Mouse (Mus musculus) stomach, postnatal 0 days (tissue): ENCODE results near the gene Repin1. TPM values are rescaled to one million over a fixed set of nuclear protein-coding genes. Genes with fewer than 3 reads are reported as not detected.

Experiments used
- ATAC-seq: fragments of 200-750 bp; cut with Nextera tagmentation; 2 replicates; pipeline ENCODE4 v1.8.0; 2017; ENCODE audit not compliant: low FRiP score, low TSS enrichment
- DNase-seq: peaks from one replicate; pipeline ENCODE4 v3.0.0-alpha.2; 2016; ENCODE audit warnings: low spot score
- H3K27ac ChIP-seq: fragments of 300-500 bp; sonication (generic); replicated peaks from 2 replicates; pipeline ENCODE4 v1.5.1; 2014; ENCODE audit warnings: mild to moderate bottlenecking, control low read depth
- H3K27me3 ChIP-seq: fragments of 300-500 bp; sonication (generic); 2 replicates; pipeline ENCODE4 v1.6.1; 2014; ENCODE audit warnings: low read length; ENCODE audit not compliant: control insufficient read depth, insufficient read depth
- H3K36me3 ChIP-seq: fragments of 300-500 bp; sonication (generic); 2 replicates; pipeline ENCODE4 v1.6.1; 2014; ENCODE audit warnings: low read length, mixed read lengths; ENCODE audit not compliant: control insufficient read depth, insufficient read depth
- H3K4me1 ChIP-seq: fragments of 300-500 bp; sonication (generic); replicated peaks from 2 replicates; pipeline ENCODE4 v1.6.1; 2014; ENCODE audit warnings: antibody characterized with exemption; ENCODE audit not compliant: control insufficient read depth, insufficient read depth
- H3K4me2 ChIP-seq: fragments of 300-500 bp; sonication (generic); replicated peaks from 2 replicates; pipeline ENCODE4 v1.6.1; 2014; ENCODE audit warnings: low read depth, mild to moderate bottlenecking, control low read depth, moderate library complexity
- H3K4me3 ChIP-seq: fragments of 300-500 bp; sonication (generic); 2 replicates; pipeline ENCODE4 v1.5.1; 2014; ENCODE audit warnings: low read depth, low read length, control low read depth
- H3K9ac ChIP-seq: fragments of 300-500 bp; sonication (generic); 2 replicates; pipeline ENCODE4 v1.6.1; 2014; ENCODE audit warnings: mild to moderate bottlenecking, low read length, control low read depth, mixed read lengths
- H3K9me3 ChIP-seq: fragments of 300-500 bp; sonication (generic); 2 replicates; pipeline ENCODE4 v1.6.1; 2016; ENCODE audit warnings: low read length; ENCODE audit not compliant: control insufficient read depth
- CTCF ChIP-seq: IDR thresholded peaks from 2 replicates; pipeline ENCODE4 v1.5.1; 2016; ENCODE audit warnings: antibody characterized with exemption, low read depth, mild to moderate bottlenecking, moderate library complexity
- EP300 ChIP-seq: optimal IDR thresholded peaks from 2 replicates; pipeline ENCODE3; 2016; ENCODE audit warnings: antibody characterized with exemption
- WGBS: fragments of 180-500 bp; shearing (Covaris S2); extraction: QIAGEN DNeasy Blood & Tissue Kit; methylation state at CpG from one replicate; pipeline ENCODE4 v1.1.7; 2014; 5-methylcytosine and 5-hydroxymethylcytosine counted together
- polyA plus RNA-seq: library from polyadenylated mRNA; unstranded; fragments of >200 nt; fragmentation: Nextera tagmentation; extraction: Ambion mirVana; gene quantifications from 2 replicates; pipeline ENCODE4 v1.2.1, GENCODE M21; 2015

The Repin1 gene
- polyA plus RNA-seq, 1 experiment from 2014 or later = 11.6 TPM

DNA sequence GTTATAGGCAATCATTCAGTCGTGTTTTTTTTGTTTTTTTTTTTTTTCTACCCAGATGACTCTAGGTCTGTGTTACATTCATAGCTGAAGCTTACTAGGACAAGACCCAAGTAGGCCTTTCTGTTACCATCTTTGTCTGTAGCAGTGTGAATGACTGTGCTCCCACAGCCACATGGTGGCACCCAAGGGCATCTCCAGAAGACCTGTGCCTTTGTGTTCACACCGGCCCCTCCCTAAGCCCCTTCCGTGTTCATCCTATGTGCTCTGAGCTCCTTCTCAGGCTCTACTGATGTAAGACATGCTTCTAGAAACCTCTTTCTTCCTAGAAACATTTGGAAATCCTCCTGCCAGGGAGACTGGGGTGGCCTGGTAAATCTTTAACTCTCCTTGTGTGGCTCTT is 53.3 kb downstream of the Repin1 start, which contains the start of gene Gimap8:
Gimap8 (plus strand) TSS at position 240 of the 400 bp plus-strand sequence.
- TF ChIP-seq CTCF = peak; percentile 68
- no peak for TF ChIP-seq EP300
- DNase-seq = no peak
- H3K4me3 ChIP-seq = no peak within 1 kb of the TSS
- H3K4me1 ChIP-seq = no peaks in the 10 kb centered on the region
- no peak within 1 kb of the TSS for H3K27ac ChIP-seq
- no peaks in the 10 kb centered on the region for H3K36me3 ChIP-seq
- no peaks in the 10 kb centered on the region for H3K9me3 ChIP-seq
- ATAC-seq = peak; percentile 45; the same call in 1 of the 2 replicates
- no peak within 1 kb of the TSS for H3K4me2 ChIP-seq
- WGBS = 44% methylated on average over 3 of the region's 3 CpGs
- no peak within 1 kb of the TSS for H3K9ac ChIP-seq
- no peaks in the 10 kb centered on the region for H3K27me3 ChIP-seq

- no peaks in the 10 kb centered on the region for H3K4me1 ChIP-seq
- H3K4me3 ChIP-seq = no peak overlapping the region
- DNase-seq (no peak), ATAC-seq (no peak)
- H3K4me2 ChIP-seq = no peak overlapping the region
- H3K27me3 ChIP-seq = no peaks in the 10 kb centered on the region
- no peaks in the 10 kb centered on the region for H3K9me3 ChIP-seq
- 85% methylated on average over 2 of the region's 2 CpGs for WGBS
- H3K36me3 ChIP-seq = no peaks in the 10 kb centered on the region
- H3K27ac ChIP-seq = no peak overlapping the region
- H3K9ac ChIP-seq = no peak overlapping the region
- TF ChIP-seq EP300 (no peak), CTCF (no peak)
Observed at GRCm38 (mm10) chr6:48647611-48648010, 53.9 kb downstream of the Repin1 start.

Other genes starting within 250 kb of the Repin1 start
- 5.4 and 7.8 TPM in 2 replicates for gene Krba1, start 198.3 kb upstream of the Repin1 start, polyA plus RNA-seq
- 24.2 and 29.5 TPM in 2 replicates for gene Zfp467, start 148.1 kb upstream of the Repin1 start, polyA plus RNA-seq
- 0.04 and 0.07 TPM in 2 replicates for gene Sspo, start 145.7 kb upstream of the Repin1 start, polyA plus RNA-seq
- gene Atp6v0e2, start 56.3 kb upstream of the Repin1 start, polyA plus RNA-seq = 22.1 and 23.0 TPM in 2 replicates
- 3.9 and 5.6 TPM in 2 replicates for gene Lrrc61, start 39.1 kb upstream of the Repin1 start, polyA plus RNA-seq
- 273 and 283 TPM in 2 replicates for gene Rarres2, start 21.1 kb upstream of the Repin1 start, polyA plus RNA-seq
- not detected in 2 replicates for gene Gm45021, start 4.3 kb upstream of the Repin1 start, polyA plus RNA-seq
- not detected in 2 replicates for gene Gm44965, start 58 bp downstream of the Repin1 start, polyA plus RNA-seq
- gene Zfp775, start 8.2 kb downstream of the Repin1 start, polyA plus RNA-seq = 2.2 and 2.8 TPM in 2 replicates
- gene AI854703, start 32.9 kb downstream of the Repin1 start, polyA plus RNA-seq = 0.76 TPM in 2 replicates
- gene Gimap8, start 53.4 kb downstream of the Repin1 start, polyA plus RNA-seq = 0.74 and 0.93 TPM in 2 replicates
- gene Gimap9, start 82.2 kb downstream of the Repin1 start, polyA plus RNA-seq = 3.2 and 3.5 TPM in 2 replicates
- 8.0 and 8.5 TPM in 2 replicates for gene Gimap4, start 90.7 kb downstream of the Repin1 start, polyA plus RNA-seq
- 11.3 and 13.0 TPM in 2 replicates for gene Gimap6, start 114.3 kb downstream of the Repin1 start, polyA plus RNA-seq
- gene Gm28053, start 124.7 kb downstream of the Repin1 start, polyA plus RNA-seq = 0.59 TPM in 1 of 2 replicates, not detected in the other
- gene Gimap7, start 124.7 kb downstream of the Repin1 start, polyA plus RNA-seq = not detected in 2 replicates
- gene Gimap1, start 145.2 kb downstream of the Repin1 start, polyA plus RNA-seq = 7.2 and 7.8 TPM in 2 replicates
- gene Gimap5, start 152.3 kb downstream of the Repin1 start, polyA plus RNA-seq = 5.4 and 6.1 TPM in 2 replicates
- gene Gimap3, start 177.0 kb downstream of the Repin1 start, polyA plus RNA-seq = 0.07 and 0.10 TPM in 2 replicates
- gene Tmem176a, start 247.0 kb downstream of the Repin1 start, polyA plus RNA-seq = 131 and 134 TPM in 2 replicates
- 245 and 254 TPM in 2 replicates for gene Tmem176b, start 247.6 kb downstream of the Repin1 start, polyA plus RNA-seq